Mouse (Mus musculus): ENCODE results near the gene Sbno2. TPM values are rescaled to one million over a fixed set of nuclear protein-coding genes. Genes with fewer than 3 reads are reported as not detected.

The Sbno2 gene
- polyA plus RNA-seq, 1 experiment = 127 TPM

- TF ChIP-seq POLR2A (IDR thresholded peaks at IDR 0.05; ENCODE audit: control insufficient read depth, extremely low read depth, insufficient read depth, low read length, poor library complexity) = no peak
- TF ChIP-seq CTCF (IDR thresholded peaks at IDR 0.05; ENCODE audit: borderline replicate concordance, control insufficient read depth, extremely low read depth, insufficient read depth, low read length, poor library complexity) = no peak
- DNase-seq = no peak
- H3K4me3 ChIP-seq (ENCODE audit: control insufficient read depth, insufficient read depth, low read length) = no peak overlapping the region
- peak overlapping the region; percentile 7; the same call in 1 of the 2 replicates for H3K27ac ChIP-seq (ENCODE audit: control insufficient read depth, insufficient read depth, low read length)
- no peaks in the 10 kb centered on the region for H3K27me3 ChIP-seq (ENCODE audit: control insufficient read depth, insufficient read depth, low read length)
- peaks cover 12% of the 10 kb centered on the region for H3K4me1 ChIP-seq (replicated peaks; ENCODE audit: control insufficient read depth, insufficient read depth, low read length)
- no peaks in the 10 kb centered on the region for H3K36me3 ChIP-seq (ENCODE audit: control insufficient read depth, insufficient read depth, low read length)
- WGBS = 71% methylated on average over 5 of the region's 5 CpGs
These were observed 555 bp upstream of the Sbno2 start for GRCm38 (mm10) chr10:80105926-80106325.

GRCm38 (mm10) chr10:80104181-80104580, 1.2 kb downstream of the Sbno2 start:
- no peak for TF ChIP-seq CTCF (IDR thresholded peaks at IDR 0.05; ENCODE audit: borderline replicate concordance, control insufficient read depth, extremely low read depth, insufficient read depth, low read length, poor library complexity)
- no peak for TF ChIP-seq POLR2A (IDR thresholded peaks at IDR 0.05; ENCODE audit: control insufficient read depth, extremely low read depth, insufficient read depth, low read length, poor library complexity)
- H3K27me3 ChIP-seq (ENCODE audit: control insufficient read depth, insufficient read depth, low read length) = no peaks in the 10 kb centered on the region
- no peak overlapping the region for H3K27ac ChIP-seq (ENCODE audit: control insufficient read depth, insufficient read depth, low read length)
- no peak overlapping the region for H3K4me3 ChIP-seq (ENCODE audit: control insufficient read depth, insufficient read depth, low read length)
- H3K4me1 ChIP-seq (replicated peaks; ENCODE audit: control insufficient read depth, insufficient read depth, low read length) = peaks cover 18% of the 10 kb centered on the region
- no peaks in the 10 kb centered on the region for H3K36me3 ChIP-seq (ENCODE audit: control insufficient read depth, insufficient read depth, low read length)
- WGBS = 90% methylated on average over 3 of the region's 3 CpGs
- DNase-seq = no peak

- Histone ChIP-seq H3K4me3 (ENCODE audit: control insufficient read depth, insufficient read depth, low read length) (no peak overlapping the region), H3K27me3 (ENCODE audit: control insufficient read depth, insufficient read depth, low read length) (no peaks in the 10 kb centered on the region), H3K36me3 (ENCODE audit: control insufficient read depth, insufficient read depth, low read length) (no peaks in the 10 kb centered on the region), H3K27ac (ENCODE audit: control insufficient read depth, insufficient read depth, low read length) (no peak overlapping the region), H3K4me1 (replicated peaks; ENCODE audit: control insufficient read depth, insufficient read depth, low read length) (peaks cover 22% of the 10 kb centered on the region)
- WGBS = 94% methylated on average over 2 of the region's 2 CpGs
- no peak for DNase-seq
- no peak for TF ChIP-seq CTCF (IDR thresholded peaks at IDR 0.05; ENCODE audit: borderline replicate concordance, control insufficient read depth, extremely low read depth, insufficient read depth, low read length, poor library complexity)
- no peak for TF ChIP-seq POLR2A (IDR thresholded peaks at IDR 0.05; ENCODE audit: control insufficient read depth, extremely low read depth, insufficient read depth, low read length, poor library complexity)
These were observed 2.3 kb downstream of the Sbno2 start for GRCm38 (mm10) chr10:80103032-80103431.

- DNase-seq = peak; percentile 89
- Histone ChIP-seq H3K36me3 (ENCODE audit: control insufficient read depth, insufficient read depth, low read length) (no peaks in the 10 kb centered on the region), H3K4me3 (ENCODE audit: control insufficient read depth, insufficient read depth, low read length) (peak overlapping the region; percentile 99), H3K27me3 (ENCODE audit: control insufficient read depth, insufficient read depth, low read length) (no peaks in the 10 kb centered on the region), H3K27ac (ENCODE audit: control insufficient read depth, insufficient read depth, low read length) (no peak overlapping the region), H3K4me1 (replicated peaks; ENCODE audit: control insufficient read depth, insufficient read depth, low read length) (peaks cover 25% of the 10 kb centered on the region)
- TF ChIP-seq POLR2A (IDR thresholded peaks at IDR 0.05; ENCODE audit: control insufficient read depth, extremely low read depth, insufficient read depth, low read length, poor library complexity) (peak; percentile 86), CTCF (IDR thresholded peaks at IDR 0.05; ENCODE audit: borderline replicate concordance, control insufficient read depth, extremely low read depth, insufficient read depth, low read length, poor library complexity) (peak; percentile 51; the same call in 1 of the 2 replicates)
- WGBS = under 1% methylated on average over 59 of the region's 59 CpGs
These were observed 3.0 kb downstream of the Sbno2 start for GRCm38 (mm10) chr10:80102216-80102915.

- no peaks in the 10 kb centered on the region for H3K27me3 ChIP-seq (ENCODE audit: control insufficient read depth, insufficient read depth, low read length)
- DNase-seq = no peak
- H3K36me3 ChIP-seq (ENCODE audit: control insufficient read depth, insufficient read depth, low read length) = no peaks in the 10 kb centered on the region
- H3K4me1 ChIP-seq (replicated peaks; ENCODE audit: control insufficient read depth, insufficient read depth, low read length) = peaks cover 28% of the 10 kb centered on the region
- H3K4me3 ChIP-seq (ENCODE audit: control insufficient read depth, insufficient read depth, low read length) = no peak overlapping the region
- no peak overlapping the region for H3K27ac ChIP-seq (ENCODE audit: control insufficient read depth, insufficient read depth, low read length)
- TF ChIP-seq POLR2A (IDR thresholded peaks at IDR 0.05; ENCODE audit: control insufficient read depth, extremely low read depth, insufficient read depth, low read length, poor library complexity) (no peak), CTCF (IDR thresholded peaks at IDR 0.05; ENCODE audit: borderline replicate concordance, control insufficient read depth, extremely low read depth, insufficient read depth, low read length, poor library complexity) (no peak)
- WGBS = 81% methylated on average over 11 of the region's 11 CpGs
These were observed 4.4 kb downstream of the Sbno2 start for GRCm38 (mm10) chr10:80100982-80101381.

- Histone ChIP-seq H3K36me3 (ENCODE audit: control insufficient read depth, insufficient read depth, low read length) (no peaks in the 10 kb centered on the region), H3K4me1 (replicated peaks; ENCODE audit: control insufficient read depth, insufficient read depth, low read length) (peaks cover 28% of the 10 kb centered on the region), H3K27ac (ENCODE audit: control insufficient read depth, insufficient read depth, low read length) (no peak overlapping the region), H3K27me3 (ENCODE audit: control insufficient read depth, insufficient read depth, low read length) (no peaks in the 10 kb centered on the region), H3K4me3 (ENCODE audit: control insufficient read depth, insufficient read depth, low read length) (no peak overlapping the region)
- TF ChIP-seq CTCF (IDR thresholded peaks at IDR 0.05; ENCODE audit: borderline replicate concordance, control insufficient read depth, extremely low read depth, insufficient read depth, low read length, poor library complexity) = no peak
- TF ChIP-seq POLR2A (IDR thresholded peaks at IDR 0.05; ENCODE audit: control insufficient read depth, extremely low read depth, insufficient read depth, low read length, poor library complexity) = no peak
- WGBS = 91% methylated on average over 5 of the region's 5 CpGs
- DNase-seq = no peak
These were observed 6.7 kb downstream of the Sbno2 start for GRCm38 (mm10) chr10:80098630-80099029.
